Mouse (Mus musculus) T-helper 2 cell (primary cell): Measurements from ENCODE around the gene Ptgdr.
"Not testable (repeated sequence)": the region's sequence is repeated elsewhere in the genome, so short reads cannot be mapped to it uniquely, and the experiment has no call there.

Experiments
- in situ Hi-C: fragments of 300-600 bp; cut with MboI, MseI; formaldehyde crosslinking; loops from one replicate; pipeline ENCODE4 v1.15.1; 2025; ENCODE audit warnings: high pct_unique_total_duplicates

Ptgdr gene

GRCm38 (mm10) chr14:44858868-44859613 lies at the start of gene Ptgdr:
Gene Ptgdr, minus strand, starts transcription at chr14:44859375.
- in situ Hi-C loops = no loop called here

- in situ Hi-C loops = no loop called here
These were observed 48.6 kb upstream of the Ptgdr start for GRCm38 (mm10) chr14:44907774-44908173.

- in situ Hi-C loops = no loop called here
These were observed 45.0 kb upstream of the Ptgdr start for GRCm38 (mm10) chr14:44904199-44904598.

GRCm38 (mm10) chr14:44901735-44902134 lies 42.6 kb upstream of the Ptgdr start:
- in situ Hi-C loops = not testable (repeated sequence)

GRCm38 (mm10) chr14:44891387-44892132 lies 32.4 kb upstream of the Ptgdr start:
- in situ Hi-C loops = no loop called here

- in situ Hi-C loops = no loop called here
These were observed 10.5 kb upstream of the Ptgdr start for GRCm38 (mm10) chr14:44869686-44870085.

GRCm38 (mm10) chr14:44865661-44866060 lies 6.5 kb upstream of the Ptgdr start:
- in situ Hi-C loops = no loop called here

GRCm38 (mm10) chr14:44863086-44863485 lies 3.9 kb upstream of the Ptgdr start:
- in situ Hi-C loops = no loop called here

GRCm38 (mm10) chr14:44861161-44861560 lies 2.0 kb upstream of the Ptgdr start:
- in situ Hi-C loops = no loop called here

GRCm38 (mm10) chr14:44858372-44858771 lies 803 bp downstream of the Ptgdr start:
- in situ Hi-C loops = no loop called here

GRCm38 (mm10) chr14:44850637-44851036 lies 8.5 kb downstream of the Ptgdr start:
- in situ Hi-C loops = not testable (repeated sequence)

- in situ Hi-C loops = no loop called here
These were observed 11.4 kb downstream of the Ptgdr start for GRCm38 (mm10) chr14:44847740-44848139.

- in situ Hi-C loops = no loop called here
These were observed 12.5 kb downstream of the Ptgdr start for GRCm38 (mm10) chr14:44846558-44847263.

- in situ Hi-C loops = no loop called here
These were observed 15.1 kb downstream of the Ptgdr start for GRCm38 (mm10) chr14:44843768-44844755.

GRCm38 (mm10) chr14:44838685-44839084 lies 20.5 kb downstream of the Ptgdr start:
- in situ Hi-C loops = no loop called here

GRCm38 (mm10) chr14:44835132-44835531 lies 24.0 kb downstream of the Ptgdr start:
- in situ Hi-C loops = no loop called here

- in situ Hi-C loops = not testable (repeated sequence)
These were observed 25.0 kb downstream of the Ptgdr start for GRCm38 (mm10) chr14:44834134-44834533.

GRCm38 (mm10) chr14:44833096-44833495 lies 26.1 kb downstream of the Ptgdr start:
- in situ Hi-C loops = not testable (repeated sequence)

- in situ Hi-C loops = no loop called here
These were observed 31.4 kb downstream of the Ptgdr start for GRCm38 (mm10) chr14:44827736-44828135.

- in situ Hi-C loops = no loop called here
These were observed 37.8 kb downstream of the Ptgdr start for GRCm38 (mm10) chr14:44821177-44822057.
